Mouse (Mus musculus) G1E (cell line): ENCODE measurements around the gene Tsx. TPM values are rescaled to one million over a fixed set of nuclear protein-coding genes. Genes with fewer than 3 reads are reported as not detected.
"Not testable (repeated sequence)": the region's sequence is repeated elsewhere in the genome, so short reads cannot be mapped to it uniquely, and the experiment has no call there.

Experiments
- ATAC-seq: 2 replicates; pipeline ENCODE4 v1.8.0; 2016; ENCODE audit warnings: mild to moderate bottlenecking; ENCODE audit not compliant: insufficient number of reproducible peaks, poor library complexity, low FRiP score, severe bottlenecking; ENCODE audit errors: extremely low read depth
- DNase-seq: peaks from one replicate; pipeline ENCODE4 v3.0.0; 2012; ENCODE audit warnings: low spot score
- H3K27me3 ChIP-seq: 2 replicates; pipeline ENCODE4 v1.6.1; 2012; ENCODE audit warnings: mild to moderate bottlenecking, low read length, inconsistent platforms; ENCODE audit not compliant: insufficient read depth
- H3K36me3 ChIP-seq: replicated peaks from 2 replicates; pipeline ENCODE3; 2012; ENCODE audit warnings: mild to moderate bottlenecking, inconsistent platforms
- H3K4me1 ChIP-seq: 2 replicates; pipeline ENCODE4 v1.6.1; 2012; ENCODE audit warnings: low read depth, low read length, inconsistent platforms, mixed read lengths; ENCODE audit not compliant: insufficient read depth
- H3K4me3 ChIP-seq: 2 replicates; pipeline ENCODE4 v1.5.1; 2012; ENCODE audit warnings: low read depth, mild to moderate bottlenecking, inconsistent platforms, low read length, moderate library complexity, mixed read lengths
- H3K9me3 ChIP-seq: replicated peaks from 2 replicates; pipeline ENCODE4 v1.6.1; 2012; ENCODE audit warnings: inconsistent platforms
- CTCF ChIP-seq: IDR thresholded peaks from 2 replicates; pipeline ENCODE4 v1.5.1; 2012; ENCODE audit warnings: low read depth, low read length, inconsistent platforms, mixed read lengths
- GATA1 ChIP-seq: IDR thresholded peaks from 2 replicates; pipeline ENCODE4 v1.6.1; 2012; ENCODE audit warnings: borderline replicate concordance, low read length, inconsistent platforms, mixed read lengths
- GATA2 ChIP-seq: IDR thresholded peaks from 2 replicates; pipeline ENCODE4 v1.6.1; 2012; ENCODE audit warnings: low read depth, low read length, inconsistent platforms, borderline replicate concordance
- POLR2AphosphoS5 ChIP-seq: IDR thresholded peaks from 2 replicates; pipeline ENCODE4 v1.6.1; 2012; ENCODE audit warnings: low read depth, low read length, inconsistent platforms; ENCODE audit not compliant: insufficient replicate concordance
- TAL1 ChIP-seq: conservative IDR thresholded peaks from 2 replicates; pipeline ENCODE4 v1.6.1; 2012; ENCODE audit warnings: low read depth, low read length, inconsistent platforms, mixed read lengths
- polyA plus RNA-seq: library from polyadenylated mRNA; stranded (reverse); fragments of >175 nt; gene quantifications from 2 replicates; pipeline ENCODE4 v1.2.3, GENCODE M21; 2012
- total RNA-seq, 2 experiments: library from RNA; stranded (forward) in 1 of 2; stranded (reverse) in 1 of 2; fragments of 200-1000 nt in 1 of 2; fragments of >200 nt in 1 of 2; fragmentation: Nextera tagmentation in 1 of 2; gene quantifications; 2 replicates each; pipeline ENCODE4 v1.2.3; 2014 to 2017

The Tsx gene
- total and polyA plus RNA-seq, 3 experiments: not detected

- H3K4me1 ChIP-seq: no peaks in the 10 kb centered on the region
- peaks cover 8% of the 10 kb centered on the region for H3K27me3 ChIP-seq
- no peaks in the 10 kb centered on the region for H3K9me3 ChIP-seq
- no peak overlapping the region for H3K4me3 ChIP-seq
- TF ChIP-seq POLR2AphosphoS5: no peak
- TF ChIP-seq CTCF: no peak
- no peak for TF ChIP-seq GATA2
- no peak for TF ChIP-seq TAL1
- TF ChIP-seq GATA1: no peak
- ATAC-seq (peak; percentile 34; the same call in 1 of the 2 replicates), DNase-seq (no peak)
- H3K36me3 ChIP-seq: no peaks in the 10 kb centered on the region
Observed at GRCm38 (mm10) chrX:103440803-103441202, 26.5 kb downstream of the Tsx start.

DNA sequence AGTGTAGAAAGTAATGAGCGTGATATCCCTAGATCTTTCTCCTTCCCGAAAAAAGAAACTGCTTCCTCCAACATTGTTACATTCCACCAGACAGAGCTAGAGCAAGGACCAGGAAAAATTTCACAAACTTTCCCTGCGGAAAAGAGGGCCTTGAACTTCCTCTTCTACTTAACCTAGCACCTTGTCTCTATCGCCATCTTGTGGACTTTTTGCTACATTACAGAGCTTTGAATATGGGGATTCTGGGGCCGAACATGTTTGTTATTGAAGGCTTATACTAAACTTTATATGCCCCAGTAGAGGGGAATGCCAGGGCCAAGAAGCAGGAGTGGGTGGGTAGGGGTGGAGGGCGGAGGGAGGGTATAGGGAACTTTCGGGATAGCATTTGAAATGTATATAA lies 29.5 kb downstream of the Tsx start:
- Histone ChIP-seq H3K27me3 (peaks cover 4% of the 10 kb centered on the region; the same call in 1 of the 2 replicates), H3K4me3 (no peak overlapping the region), H3K4me1 (peaks cover 5% of the 10 kb centered on the region), H3K36me3 (no peaks in the 10 kb centered on the region), H3K9me3 (no peaks in the 10 kb centered on the region)
- DNase-seq (no peak), ATAC-seq (no peak)
- no peak for TF ChIP-seq TAL1
- TF ChIP-seq CTCF: 0 out of 2 replicates have a peak, but pooled peaks have one; percentile 20
- no peak for TF ChIP-seq POLR2AphosphoS5

- Histone ChIP-seq H3K4me3 (peak overlapping the region; percentile 86), H3K27me3 (no peaks in the 10 kb centered on the region), H3K36me3 (no peaks in the 10 kb centered on the region), H3K4me1 (peaks cover 5% of the 10 kb centered on the region), H3K9me3 (no peaks in the 10 kb centered on the region)
- DNase-seq: peak; percentile 53
- 0 out of 2 replicates have a peak, but pooled peaks have one; percentile 24 for TF ChIP-seq POLR2AphosphoS5
- no peak for TF ChIP-seq TAL1
- peak; percentile 91 for ATAC-seq
Observed at GRCm38 (mm10) chrX:103447539-103448169, 33.4 kb downstream of the Tsx start.

- Histone ChIP-seq H3K4me1 (peaks cover 10% of the 10 kb centered on the region), H3K4me3 (peak overlapping the region; percentile 86)
- not testable (repeated sequence) for ATAC-seq, H3K9me3 ChIP-seq, H3K27me3 ChIP-seq, DNase-seq, H3K36me3 ChIP-seq
Observed at GRCm38 (mm10) chrX:103448429-103448828, 34.2 kb downstream of the Tsx start.

- peaks cover 11% of the 10 kb centered on the region for H3K36me3 ChIP-seq
- not testable (repeated sequence) for DNase-seq, H3K27me3 ChIP-seq, H3K9me3 ChIP-seq
- peak; percentile 36; the same call in 1 of the 2 replicates for ATAC-seq
- H3K4me1 ChIP-seq: peaks cover 13% of the 10 kb centered on the region
- H3K4me3 ChIP-seq: peak overlapping the region; percentile 64
Observed at GRCm38 (mm10) chrX:103448943-103449722, 34.9 kb downstream of the Tsx start.

DNA sequence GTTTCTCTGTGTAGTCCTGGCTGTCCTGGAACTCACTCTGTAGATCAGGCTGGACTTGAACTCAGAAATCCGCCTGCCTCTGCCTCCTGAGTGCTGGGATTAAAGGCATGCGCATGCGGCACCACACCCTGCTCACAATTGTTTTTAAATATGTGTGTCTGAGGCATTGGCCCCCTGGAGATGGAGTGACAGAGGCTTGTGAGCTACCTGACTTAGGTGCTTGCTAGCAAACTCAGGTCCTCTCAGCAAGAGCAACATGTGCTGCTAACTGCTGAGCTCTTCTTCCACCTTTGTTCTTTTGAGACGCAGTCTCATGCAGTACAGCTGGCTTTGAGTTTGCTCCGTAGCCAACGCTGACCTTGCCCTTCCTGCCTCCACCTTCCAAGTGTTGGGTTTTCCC lies 38.5 kb downstream of the Tsx start:
- Histone ChIP-seq H3K4me3 (no peak overlapping the region), H3K4me1 (peaks cover 17% of the 10 kb centered on the region), H3K27me3 (no peaks in the 10 kb centered on the region), H3K9me3 (no peaks in the 10 kb centered on the region), H3K36me3 (peaks cover 23% of the 10 kb centered on the region)
- TF ChIP-seq GATA2 (no peak), POLR2AphosphoS5 (no peak), CTCF (no peak), GATA1 (no peak), TAL1 (no peak)
- ATAC-seq: no peak
- DNase-seq: no peak

DNA sequence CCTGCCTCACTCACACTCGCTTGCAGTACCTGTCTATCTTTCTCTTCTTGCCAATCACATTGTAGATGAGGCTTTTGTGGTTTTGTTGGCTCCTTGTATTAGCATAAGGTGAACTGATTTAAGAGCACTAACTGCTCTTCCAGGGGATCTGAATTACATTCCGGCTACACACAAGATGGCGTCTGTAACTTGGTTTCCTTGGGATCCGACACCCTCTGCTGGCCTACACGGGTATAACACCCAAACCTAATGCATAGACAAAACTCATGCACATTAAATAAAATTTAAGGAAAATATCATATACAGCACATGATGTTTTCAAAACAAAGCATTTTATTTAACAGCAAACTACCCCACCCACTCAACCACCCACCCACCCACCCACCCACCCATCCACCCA lies 45.8 kb downstream of the Tsx start:
- Histone ChIP-seq H3K4me3 (no peak overlapping the region), H3K36me3 (peaks cover 40% of the 10 kb centered on the region), H3K9me3 (no peaks in the 10 kb centered on the region), H3K4me1 (peaks cover 8% of the 10 kb centered on the region), H3K27me3 (no peaks in the 10 kb centered on the region)
- no peak for DNase-seq
- ATAC-seq: no peak
- no peak for TF ChIP-seq GATA2
